Mouse (Mus musculus) WW6 (cell line): ENCODE results near the gene Shisal2b.

Experiments
- DNase-seq: peaks from one replicate; pipeline ENCODE4 v3.0.0-alpha.2; 2013; ENCODE audit warnings: low read depth, low spot score

Gene Shisal2b

DNA sequence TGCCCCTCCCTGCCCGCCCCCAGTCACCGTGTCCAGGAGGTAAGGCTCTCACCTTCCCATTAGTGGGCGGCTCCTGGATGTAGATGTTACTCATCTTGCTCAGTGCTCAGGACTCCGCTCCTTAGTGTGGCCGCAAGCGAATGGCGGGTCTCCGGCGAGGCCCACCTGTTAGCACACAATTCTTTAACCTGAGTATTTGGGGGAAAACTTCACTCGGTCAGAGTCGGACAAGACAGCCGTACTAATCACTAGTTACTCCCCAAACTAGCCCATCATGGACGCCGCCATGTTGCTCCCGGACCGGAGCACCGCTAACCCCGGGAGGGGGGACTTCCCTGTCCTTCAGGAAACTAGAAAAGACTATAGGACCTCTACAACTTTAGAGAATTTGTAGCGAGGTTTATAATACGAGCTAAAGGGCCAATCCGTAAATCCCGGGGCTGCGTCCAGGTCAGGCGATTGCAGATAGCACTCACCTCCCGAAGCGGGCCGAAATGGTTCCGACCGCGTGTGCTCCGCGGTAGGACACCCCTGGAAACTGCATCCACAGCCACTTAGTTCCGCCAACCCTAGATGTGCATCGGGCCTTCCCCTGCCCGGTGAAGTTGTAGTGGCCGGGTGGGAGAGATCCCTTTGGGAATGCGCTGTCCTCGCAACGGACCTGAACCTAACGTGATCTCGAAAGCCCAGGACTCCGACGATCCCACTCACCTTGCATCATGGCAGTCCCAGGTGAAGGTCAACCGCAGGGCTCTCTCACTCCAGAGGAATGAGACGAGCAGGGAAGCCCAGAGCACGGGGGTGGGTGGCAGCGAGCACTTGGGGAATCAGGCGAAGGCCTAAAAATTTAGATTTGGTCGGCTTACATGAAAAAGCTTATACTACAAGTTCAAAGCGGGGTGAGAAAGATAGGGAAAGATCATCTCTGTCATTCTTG is 46.8 kb downstream of the Shisal2b start, which contains the start of gene Cwc27:
Cwc27 (minus strand) TSS at position 508 of the 937 bp plus-strand sequence.
- DNase-seq = peak; percentile 66

GRCm38 (mm10) chr13:104816270-104816634 is 47.4 kb downstream of the Shisal2b start:
- no peak for DNase-seq

GRCm38 (mm10) chr13:104805681-104806080 is 58.0 kb downstream of the Shisal2b start:
- DNase-seq = no peak

- DNase-seq = no peak
These were observed 64.0 kb downstream of the Shisal2b start for GRCm38 (mm10) chr13:104799566-104800182.

- DNase-seq = no peak
These were observed 64.6 kb downstream of the Shisal2b start for GRCm38 (mm10) chr13:104799067-104799466.
